Mouse (Mus musculus) limb, embryonic 14.5 days (tissue): ENCODE results near the gene Cops7a. TPM values are rescaled to one million over a fixed set of nuclear protein-coding genes. Genes with fewer than 3 reads are reported as not detected.
A peak's percentile ranks its signal among the peaks of the same experiment; 100 is the strongest.

Experiments used
- ATAC-seq: fragments of 200-750 bp; cut with Nextera tagmentation; 2 replicates; pipeline ENCODE4 v1.8.0; 2017; ENCODE audit warnings: low read depth, moderate number of reproducible peaks, moderate TSS enrichment; ENCODE audit not compliant: low FRiP score
- DNase-seq: peaks from one replicate; pipeline ENCODE4 v3.0.0-alpha.2; 2015; ENCODE audit warnings: low spot score
- H3K27ac ChIP-seq: fragments of 300-500 bp; sonication (generic); replicated peaks from 2 replicates; pipeline ENCODE4 v1.5.1; 2014; ENCODE audit warnings: low read depth, mild to moderate bottlenecking, low read length, moderate library complexity, mixed read lengths
- H3K27me3 ChIP-seq: fragments of 300-500 bp; sonication (generic); 2 replicates; pipeline ENCODE4 v1.6.1; 2014; ENCODE audit warnings: low read length, mixed read lengths; ENCODE audit not compliant: control insufficient read depth, insufficient read depth
- H3K36me3 ChIP-seq: fragments of 300-500 bp; sonication (generic); 2 replicates; pipeline ENCODE4 v1.6.1; 2014; ENCODE audit warnings: mild to moderate bottlenecking, low read length, moderate library complexity, mixed read lengths; ENCODE audit not compliant: control insufficient read depth, insufficient read depth
- H3K4me1 ChIP-seq: fragments of 300-500 bp; sonication (generic); 2 replicates; pipeline ENCODE4 v1.6.1; 2014; ENCODE audit warnings: antibody characterized with exemption, low read length, mixed read lengths; ENCODE audit not compliant: control insufficient read depth, insufficient read depth
- H3K4me2 ChIP-seq: fragments of 300-500 bp; sonication (generic); replicated peaks from 2 replicates; pipeline ENCODE4 v1.6.1; 2014; ENCODE audit warnings: low read depth, mild to moderate bottlenecking, low read length, moderate library complexity; ENCODE audit not compliant: severe bottlenecking
- H3K4me3 ChIP-seq: fragments of 300-500 bp; sonication (generic); replicated peaks from 2 replicates; pipeline ENCODE4 v1.5.1; 2014; ENCODE audit warnings: low read length
- H3K9ac ChIP-seq: fragments of 300-500 bp; sonication (generic); 2 replicates; pipeline ENCODE4 v1.6.1; 2014; ENCODE audit warnings: mild to moderate bottlenecking, low read depth, low read length, moderate library complexity; ENCODE audit not compliant: severe bottlenecking
- H3K9me3 ChIP-seq: fragments of 300-500 bp; sonication (generic); 2 replicates; pipeline ENCODE4 v1.6.1; 2016; ENCODE audit warnings: low read length; ENCODE audit not compliant: control insufficient read depth
- POLR2A ChIP-seq: fragments of 200-500 bp; IDR thresholded peaks from 2 replicates; pipeline ENCODE4 v1.8.0; 2012; ENCODE audit warnings: inconsistent platforms, mild to moderate bottlenecking, moderate library complexity, borderline replicate concordance; ENCODE audit not compliant: insufficient read depth, insufficient read length; ENCODE audit errors: extremely low read depth
- WGBS: fragments of 180-500 bp; shearing (Covaris S2); extraction: QIAGEN DNeasy Blood & Tissue Kit; methylation state at CpG from one replicate; pipeline ENCODE4 v1.1.7; 2014; 5-methylcytosine and 5-hydroxymethylcytosine counted together
- polyA plus RNA-seq, 2 experiments: library from polyadenylated mRNA; depleted of rRNA in 1 of 2; stranded (reverse) in 1 of 2; unstranded in 1 of 2; fragments of >200 nt; fragmentation: Nextera tagmentation in 1 of 2; extraction: Ambion mirVana in 1 of 2; gene quantifications; 2 replicates each; pipeline versions ENCODE4 v1.2.1 to v1.2.3; 2012 to 2014

The Cops7a gene
- polyA plus RNA-seq, 2 experiments: 137 to 215 TPM

GRCm38 (mm10) chr6:124925173-124925793 lies 40.1 kb downstream of the Cops7a start:
- Histone ChIP-seq H3K4me1 (peaks cover 33% of the 10 kb centered on the region), H3K4me3 (0 out of 2 replicates have a peak overlapping the region, but pooled peaks have one; percentile 5), H3K27me3 (no peaks in the 10 kb centered on the region), H3K9ac (no peak overlapping the region), H3K9me3 (no peaks in the 10 kb centered on the region), H3K27ac (peak overlapping the region; percentile 44), H3K36me3 (no peaks in the 10 kb centered on the region), H3K4me2 (peak overlapping the region; percentile 41)
- no peak for TF ChIP-seq POLR2A
- WGBS: 9% methylated on average over 12 of the region's 12 CpGs
- DNase-seq: no peak
- no peak for ATAC-seq

GRCm38 (mm10) chr6:124921539-124921938 lies 43.8 kb downstream of the Cops7a start:
- DNase-seq: no peak
- Histone ChIP-seq H3K9ac (no peak overlapping the region), H3K4me2 (no peak overlapping the region), H3K27me3 (no peaks in the 10 kb centered on the region), H3K27ac (peak overlapping the region; percentile 99), H3K36me3 (no peaks in the 10 kb centered on the region), H3K4me3 (no peak overlapping the region), H3K9me3 (no peaks in the 10 kb centered on the region), H3K4me1 (peaks cover 42% of the 10 kb centered on the region)
- no peak for ATAC-seq
- TF ChIP-seq POLR2A: no peak
- 58% methylated on average over 4 of the region's 4 CpGs for WGBS

DNA sequence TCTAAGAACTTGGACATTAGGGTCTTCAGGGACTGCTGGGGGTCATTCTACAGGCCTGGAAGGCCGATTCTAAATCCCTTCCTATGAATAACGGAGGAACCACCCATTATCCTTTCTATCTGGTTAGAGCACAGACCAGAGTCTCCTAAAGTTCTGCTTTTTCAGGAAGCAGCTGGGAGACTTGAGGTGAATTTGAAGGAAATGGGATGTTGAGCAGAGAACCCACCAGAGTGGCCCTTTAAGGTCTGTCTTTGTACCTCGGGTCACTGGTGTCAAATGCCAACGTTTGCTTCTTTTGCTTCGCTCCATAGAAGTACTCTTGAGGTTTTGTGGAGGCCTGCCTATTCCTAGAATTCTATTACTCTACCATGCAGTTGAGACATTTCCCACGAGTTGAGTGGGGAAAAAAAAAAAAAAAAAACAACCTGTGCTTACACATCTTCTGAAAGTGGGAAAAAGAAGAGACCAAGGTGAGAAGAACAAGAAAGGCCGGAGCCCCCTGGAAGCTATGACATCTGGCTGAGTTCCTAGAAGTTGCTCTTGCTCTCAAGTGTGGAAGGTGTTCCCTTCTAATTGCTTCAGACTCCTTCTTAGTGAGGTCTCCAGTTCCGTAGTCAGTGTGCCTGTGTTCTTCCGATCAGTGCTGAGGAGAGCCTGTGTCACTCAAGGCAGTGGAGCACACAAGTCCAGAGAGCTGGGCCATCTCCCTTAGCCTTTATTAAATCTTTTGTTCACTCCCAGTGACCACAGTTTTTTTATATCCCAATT lies 44.8 kb downstream of the Cops7a start:
- TF ChIP-seq POLR2A: no peak
- no peak overlapping the region for H3K9ac ChIP-seq
- WGBS: 21% methylated on average over 9 of the region's 9 CpGs
- peak overlapping the region; percentile 92 for H3K4me3 ChIP-seq
- H3K27ac ChIP-seq: peak overlapping the region; percentile 99
- H3K36me3 ChIP-seq: no peaks in the 10 kb centered on the region
- no peaks in the 10 kb centered on the region for H3K9me3 ChIP-seq
- peak overlapping the region; percentile 98 for H3K4me2 ChIP-seq
- H3K4me1 ChIP-seq: peaks cover 41% of the 10 kb centered on the region
- ATAC-seq: no peak
- no peak for DNase-seq
- H3K27me3 ChIP-seq: no peaks in the 10 kb centered on the region

DNA sequence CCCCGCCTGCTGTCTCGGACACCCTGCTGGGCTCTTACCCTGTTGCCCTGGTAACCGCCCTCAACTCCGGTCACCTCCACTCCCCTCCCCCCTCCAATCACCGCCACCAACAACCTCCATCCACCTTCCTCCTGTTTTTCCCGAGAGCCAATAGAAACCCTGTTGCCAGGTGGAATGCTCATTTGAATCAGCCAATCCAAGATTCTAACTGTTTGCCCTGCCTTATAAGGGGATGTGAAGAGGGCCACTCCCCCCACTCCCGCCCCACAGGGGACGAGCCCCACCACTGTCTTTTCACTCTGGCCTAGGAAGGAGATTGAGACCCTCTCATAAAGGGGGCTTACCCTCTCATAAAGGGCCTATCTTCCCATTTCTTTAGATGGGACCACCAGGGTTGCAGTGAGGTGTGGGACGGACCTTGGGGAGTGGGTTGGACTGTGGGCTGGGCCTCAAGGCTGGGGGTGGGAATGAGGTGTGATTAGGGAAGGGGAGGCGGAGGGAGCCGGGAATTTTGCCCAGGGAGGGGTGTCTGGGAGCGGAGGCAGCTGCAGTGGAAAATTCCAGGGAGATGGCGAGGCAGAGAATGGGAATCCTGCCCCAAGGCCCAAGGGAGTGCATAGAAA lies 45.5 kb downstream of the Cops7a start, which contains the start of gene Ptms:
Gene Ptms (minus strand): TSS at position 409 of the 623 bp plus-strand sequence.
- Histone ChIP-seq H3K4me2 (peak within 1 kb of the TSS; percentile 98), H3K27ac (peak within 1 kb of the TSS; percentile 99), H3K9me3 (no peaks in the 10 kb centered on the region), H3K27me3 (no peaks in the 10 kb centered on the region), H3K4me1 (peaks cover 38% of the 10 kb centered on the region), H3K4me3 (peak within 1 kb of the TSS; percentile 92), H3K9ac (no peak within 1 kb of the TSS), H3K36me3 (peaks cover 2% of the 10 kb centered on the region)
- DNase-seq (peak; percentile 95), ATAC-seq (peak; percentile 89)
- no peak for TF ChIP-seq POLR2A
- under 1% methylated on average over 12 of the region's 13 CpGs for WGBS

DNA sequence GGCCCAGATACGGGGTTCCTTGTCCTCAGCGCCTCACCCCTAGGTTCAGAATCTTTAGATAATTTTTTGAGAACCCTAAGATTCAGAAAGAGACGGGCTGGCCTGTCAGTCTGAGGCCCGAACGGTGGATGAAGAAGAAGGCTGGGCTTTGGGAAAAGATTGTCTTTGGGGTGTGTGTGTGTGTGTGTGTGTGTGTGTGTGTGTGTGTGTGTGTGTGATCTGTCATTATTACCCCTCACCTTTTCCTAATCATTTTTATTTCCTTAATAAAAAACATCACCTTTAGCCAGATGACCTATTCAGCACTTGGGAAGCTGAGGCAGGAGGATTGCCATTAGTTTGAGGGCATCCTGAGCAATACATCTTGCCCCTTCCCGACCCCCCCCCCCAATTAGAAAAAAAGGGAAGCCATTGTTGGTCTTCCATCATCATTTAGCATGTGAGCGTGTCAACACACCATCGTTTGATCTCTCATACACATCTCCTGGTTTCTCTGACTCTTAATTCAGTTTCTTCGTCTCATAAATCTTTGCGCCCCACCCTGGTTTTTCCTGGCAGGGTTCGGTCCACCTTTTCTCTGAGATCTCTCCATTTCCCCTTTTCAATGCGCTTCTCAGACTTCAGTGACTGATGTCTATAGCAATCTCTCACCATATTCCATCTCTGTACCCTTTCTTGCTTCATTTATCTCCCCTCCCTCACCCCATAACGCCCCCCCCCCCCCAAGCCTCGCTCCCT lies 46.3 kb downstream of the Cops7a start:
- Histone ChIP-seq H3K9me3 (no peaks in the 10 kb centered on the region), H3K4me1 (peaks cover 38% of the 10 kb centered on the region), H3K9ac (no peak overlapping the region), H3K27ac (peak overlapping the region; percentile 99), H3K4me2 (peak overlapping the region; percentile 98), H3K27me3 (no peaks in the 10 kb centered on the region), H3K4me3 (peak overlapping the region; percentile 92), H3K36me3 (peaks cover 10% of the 10 kb centered on the region)
- ATAC-seq (no peak), DNase-seq (no peak)
- 22% methylated on average over 13 of the region's 14 CpGs for WGBS
- no peak for TF ChIP-seq POLR2A
